Mouse (Mus musculus): ENCODE results near the gene Gm9195. TPM values are rescaled to one million over a fixed set of nuclear protein-coding genes. Genes with fewer than 3 reads are reported as not detected.

Gene Gm9195
- polyA plus RNA-seq, 1 experiment: not detected

DNA sequence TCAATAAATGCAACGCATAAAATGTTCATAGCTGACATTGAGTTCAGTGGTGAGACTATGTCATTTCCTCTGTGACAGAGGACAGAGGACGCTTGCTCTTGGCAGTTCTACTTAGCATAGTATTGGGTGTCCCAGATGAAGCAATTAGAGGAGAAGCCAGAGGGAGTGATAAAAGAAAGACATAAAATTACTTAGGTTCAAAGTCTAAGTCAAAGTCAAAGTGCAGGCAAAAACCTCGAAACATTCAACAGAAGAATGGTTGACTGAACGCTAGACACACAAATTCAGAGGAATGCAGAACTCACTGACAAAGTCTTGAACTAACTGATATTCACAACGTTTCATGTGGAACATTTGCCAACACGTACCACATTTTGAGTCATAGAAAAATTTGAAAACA lies 27.1 kb upstream of the Gm9195 start:
- WGBS: 68% methylated on average over 6 of the region's 6 CpGs
- no peak for DNase-seq (ENCODE audit: low read depth in 1 of 2, low spot score in 2 of 2)

DNA sequence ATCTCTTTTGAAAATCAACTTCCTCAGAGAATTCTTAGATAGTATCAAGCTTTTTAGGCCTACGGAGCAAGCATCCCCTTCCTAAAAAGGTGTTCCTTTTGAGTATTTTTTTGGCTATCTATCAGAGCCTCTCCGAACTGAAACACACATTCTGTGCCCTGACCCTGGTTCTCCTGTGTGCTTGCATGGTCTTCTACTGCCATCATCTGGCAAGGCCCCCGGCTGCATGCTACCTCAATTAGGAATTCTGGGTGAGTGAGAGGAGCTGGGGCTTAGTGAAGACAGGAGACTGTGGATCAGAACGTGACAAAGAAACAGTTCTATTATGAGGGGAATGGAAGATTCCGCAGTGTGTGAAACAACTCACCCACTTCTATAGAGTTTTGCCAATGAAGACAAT lies 24.7 kb upstream of the Gm9195 start:
- no peaks in the 10 kb centered on the region for H3K36me3 ChIP-seq (ENCODE audit: control insufficient read depth, insufficient read depth, low read length)
- DNase-seq (ENCODE audit: low read depth in 1 of 2, low spot score in 2 of 2): no peak
- no peak overlapping the region for H3K27ac ChIP-seq (ENCODE audit: insufficient read depth, low read length)
- H3K4me3 ChIP-seq (ENCODE audit: extremely low read depth, insufficient read depth, insufficient read length): no peak overlapping the region
- WGBS: 25% methylated on average over 5 of the region's 5 CpGs
- no peaks in the 10 kb centered on the region for H3K4me1 ChIP-seq (ENCODE audit: control insufficient read depth, insufficient read depth, insufficient read length)
- TF ChIP-seq CTCF (IDR thresholded peaks at IDR 0.05; ENCODE audit: extremely low read depth, insufficient read depth, insufficient read length, insufficient replicate concordance) (peak; percentile 8; the same call in 1 of the 2 replicates), POLR2A (IDR thresholded peaks at IDR 0.05; ENCODE audit: low read depth, low read length) (no peak)
- H3K27me3 ChIP-seq (ENCODE audit: control insufficient read depth, insufficient read depth, low read length): no peaks in the 10 kb centered on the region

More for the DNA sequence above, 27.1 kb upstream of the Gm9195 start:
- TF ChIP-seq POLR2A (IDR thresholded peaks at IDR 0.05; ENCODE audit: low read depth, low read length) (no peak), CTCF (IDR thresholded peaks at IDR 0.05; ENCODE audit: extremely low read depth, insufficient read depth, insufficient read length, insufficient replicate concordance) (no peak)
- Histone ChIP-seq H3K27ac (ENCODE audit: insufficient read depth, low read length) (no peak overlapping the region), H3K4me3 (ENCODE audit: extremely low read depth, insufficient read depth, insufficient read length) (no peak overlapping the region), H3K27me3 (ENCODE audit: control insufficient read depth, insufficient read depth, low read length) (no peaks in the 10 kb centered on the region), H3K4me1 (ENCODE audit: control insufficient read depth, insufficient read depth, insufficient read length) (no peaks in the 10 kb centered on the region), H3K36me3 (ENCODE audit: control insufficient read depth, insufficient read depth, low read length) (no peaks in the 10 kb centered on the region)

DNA sequence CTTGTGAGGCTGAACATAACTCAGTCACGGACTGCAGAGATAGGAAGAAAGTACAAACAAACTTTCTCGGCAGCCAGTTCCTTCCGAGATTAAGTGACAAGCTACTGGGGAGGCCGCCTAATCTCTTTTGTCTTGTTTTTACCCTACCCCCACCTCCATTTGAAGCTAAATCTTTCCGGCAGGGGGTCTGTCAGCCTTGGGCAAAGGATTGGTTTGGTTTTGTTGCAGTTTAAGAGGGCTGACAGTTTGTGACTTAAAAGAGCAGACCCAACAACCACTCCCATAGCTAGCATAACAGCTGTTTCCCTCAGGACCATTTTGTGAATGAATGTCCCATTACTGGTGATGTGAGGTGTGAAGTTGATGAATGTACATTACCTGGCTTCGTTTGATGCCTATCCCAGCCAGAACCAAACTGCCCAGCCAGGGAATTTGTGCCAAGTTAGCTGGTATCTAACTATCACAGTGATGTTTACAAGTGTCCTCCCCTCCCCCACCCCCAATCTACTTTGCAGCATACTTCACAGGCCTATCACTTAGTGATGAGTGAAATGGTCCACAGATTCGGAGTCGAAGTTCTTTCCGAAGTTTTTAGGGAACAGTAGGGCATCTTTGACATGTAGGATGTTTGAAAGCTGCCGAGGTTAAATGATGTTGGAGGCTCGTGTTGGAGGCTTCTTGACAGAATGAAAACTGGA lies 15.2 kb upstream of the Gm9195 start:
- peaks cover 2% of the 10 kb centered on the region; the same call in 1 of the 2 replicates for H3K4me1 ChIP-seq (ENCODE audit: control insufficient read depth, insufficient read depth, insufficient read length)
- H3K27me3 ChIP-seq (ENCODE audit: control insufficient read depth, insufficient read depth, low read length): 0 out of 2 replicates have a peak, but pooled peaks cover 3% of the 10 kb centered on the region
- TF ChIP-seq POLR2A (IDR thresholded peaks at IDR 0.05; ENCODE audit: low read depth, low read length) (no peak), CTCF (IDR thresholded peaks at IDR 0.05; ENCODE audit: extremely low read depth, insufficient read depth, insufficient read length, insufficient replicate concordance) (no peak)
- H3K27ac ChIP-seq (ENCODE audit: insufficient read depth, low read length): no peak overlapping the region
- DNase-seq (ENCODE audit: low read depth in 1 of 2, low spot score in 2 of 2): no peak
- WGBS: 46% methylated on average over 11 of the region's 11 CpGs
- no peaks in the 10 kb centered on the region for H3K36me3 ChIP-seq (ENCODE audit: control insufficient read depth, insufficient read depth, low read length)
- no peak overlapping the region for H3K4me3 ChIP-seq (ENCODE audit: extremely low read depth, insufficient read depth, insufficient read length)

DNA sequence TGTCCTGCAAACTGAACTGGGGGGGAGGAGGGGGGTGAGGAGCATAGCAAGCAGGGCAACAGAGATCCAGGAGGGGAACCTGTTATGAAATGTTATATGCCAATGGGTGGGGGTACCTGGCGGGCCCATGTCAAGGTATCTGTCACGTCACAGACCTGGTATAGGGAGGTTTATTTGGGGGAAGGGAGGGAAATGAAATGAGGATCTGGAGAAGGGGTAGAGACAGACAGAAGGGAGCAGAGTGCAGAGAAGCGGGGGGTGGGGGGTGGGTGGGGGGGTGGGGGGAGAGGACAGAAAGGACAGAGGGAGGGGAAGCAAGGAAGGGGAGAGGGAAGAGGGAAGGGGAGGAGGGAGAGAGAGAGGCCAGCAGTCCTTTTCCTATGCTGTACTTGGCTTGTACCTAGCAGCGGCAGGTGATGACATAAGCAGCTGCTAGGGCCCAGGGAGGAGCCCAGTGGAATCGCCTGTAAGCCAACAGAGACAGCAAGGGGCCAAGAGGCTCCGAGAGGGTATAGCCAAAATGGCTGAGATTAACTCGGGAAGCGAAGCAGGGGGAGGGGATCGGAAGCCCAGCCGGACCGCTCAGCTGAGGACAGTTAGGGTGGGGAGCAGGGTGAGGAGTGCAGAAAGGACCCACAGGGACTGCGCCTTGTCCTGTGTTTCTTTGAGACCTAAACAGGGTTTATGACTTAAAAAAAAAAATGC lies 14.5 kb upstream of the Gm9195 start:
- Histone ChIP-seq H3K4me1 (ENCODE audit: control insufficient read depth, insufficient read depth, insufficient read length) (peaks cover 2% of the 10 kb centered on the region; the same call in 1 of the 2 replicates), H3K27ac (ENCODE audit: insufficient read depth, low read length) (no peak overlapping the region), H3K4me3 (ENCODE audit: extremely low read depth, insufficient read depth, insufficient read length) (no peak overlapping the region), H3K27me3 (ENCODE audit: control insufficient read depth, insufficient read depth, low read length) (0 out of 2 replicates have a peak, but pooled peaks cover 3% of the 10 kb centered on the region), H3K36me3 (ENCODE audit: control insufficient read depth, insufficient read depth, low read length) (no peaks in the 10 kb centered on the region)
- WGBS: 28% methylated on average over 12 of the region's 12 CpGs
- TF ChIP-seq CTCF (IDR thresholded peaks at IDR 0.05; ENCODE audit: extremely low read depth, insufficient read depth, insufficient read length, insufficient replicate concordance) (no peak), POLR2A (IDR thresholded peaks at IDR 0.05; ENCODE audit: low read depth, low read length) (no peak)
- DNase-seq (ENCODE audit: low read depth in 1 of 2, low spot score in 2 of 2): no peak

DNA sequence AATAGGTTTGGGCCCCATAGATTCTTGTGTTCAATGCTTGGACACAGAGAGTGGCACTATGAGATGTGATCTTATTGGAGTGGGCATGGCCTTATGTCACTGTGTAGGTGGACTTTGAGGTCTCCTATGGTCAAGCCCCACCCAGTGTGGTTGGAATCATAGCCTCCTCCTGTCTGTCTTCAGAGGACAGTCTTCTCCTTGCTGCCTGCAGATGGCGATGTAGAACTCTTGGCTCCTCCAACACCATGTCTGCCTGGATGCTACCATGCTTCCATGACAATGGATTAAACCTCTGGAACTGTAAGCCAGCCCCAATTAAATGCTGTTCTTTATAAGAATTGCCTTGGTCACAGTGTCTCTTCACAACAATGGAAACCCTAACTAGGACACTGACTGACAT lies 13.3 kb upstream of the Gm9195 start:
- no peaks in the 10 kb centered on the region for H3K36me3 ChIP-seq (ENCODE audit: control insufficient read depth, insufficient read depth, low read length)
- peaks cover 2% of the 10 kb centered on the region; the same call in 1 of the 2 replicates for H3K4me1 ChIP-seq (ENCODE audit: control insufficient read depth, insufficient read depth, insufficient read length)
- H3K27ac ChIP-seq (ENCODE audit: insufficient read depth, low read length): no peak overlapping the region
- 0 out of 2 replicates have a peak, but pooled peaks cover 3% of the 10 kb centered on the region for H3K27me3 ChIP-seq (ENCODE audit: control insufficient read depth, insufficient read depth, low read length)
- no peak for DNase-seq (ENCODE audit: low read depth in 1 of 2, low spot score in 2 of 2)
- TF ChIP-seq CTCF (IDR thresholded peaks at IDR 0.05; ENCODE audit: extremely low read depth, insufficient read depth, insufficient read length, insufficient replicate concordance) (no peak), POLR2A (IDR thresholded peaks at IDR 0.05; ENCODE audit: low read depth, low read length) (no peak)
- H3K4me3 ChIP-seq (ENCODE audit: extremely low read depth, insufficient read depth, insufficient read length): no peak overlapping the region
- 95% methylated on average over 1 of the region's 1 CpGs for WGBS

DNA sequence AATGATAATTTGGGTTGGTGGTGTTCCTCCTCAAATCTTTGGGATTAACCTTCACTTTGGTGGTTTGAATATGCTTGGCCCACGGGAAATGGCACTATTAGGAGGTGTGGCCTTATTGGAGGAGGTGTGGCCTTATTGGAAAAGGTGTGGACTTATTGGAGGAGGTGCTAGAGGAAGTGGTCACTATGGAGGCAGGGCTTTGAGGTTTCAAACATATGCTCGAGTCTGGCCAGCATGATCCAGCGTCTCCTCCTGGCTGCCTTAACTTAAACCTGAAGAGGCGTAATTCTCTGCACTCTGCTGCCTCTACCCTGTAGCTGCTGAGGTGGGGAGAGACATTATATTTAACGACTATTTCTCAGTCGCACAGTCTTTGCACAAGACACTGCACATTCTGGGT lies 11.6 kb upstream of the Gm9195 start:
- Histone ChIP-seq H3K27me3 (ENCODE audit: control insufficient read depth, insufficient read depth, low read length) (0 out of 2 replicates have a peak, but pooled peaks cover 3% of the 10 kb centered on the region), H3K4me3 (ENCODE audit: extremely low read depth, insufficient read depth, insufficient read length) (no peak overlapping the region), H3K36me3 (ENCODE audit: control insufficient read depth, insufficient read depth, low read length) (no peaks in the 10 kb centered on the region), H3K4me1 (ENCODE audit: control insufficient read depth, insufficient read depth, insufficient read length) (peaks cover 2% of the 10 kb centered on the region; the same call in 1 of the 2 replicates), H3K27ac (ENCODE audit: insufficient read depth, low read length) (no peak overlapping the region)
- DNase-seq (ENCODE audit: low read depth in 1 of 2, low spot score in 2 of 2): no peak
- TF ChIP-seq CTCF (IDR thresholded peaks at IDR 0.05; ENCODE audit: extremely low read depth, insufficient read depth, insufficient read length, insufficient replicate concordance) (no peak), POLR2A (IDR thresholded peaks at IDR 0.05; ENCODE audit: low read depth, low read length) (no peak)
- 52% methylated on average over 6 of the region's 6 CpGs for WGBS
